Mouse (Mus musculus) heart, embryonic 14.5 days (tissue): ENCODE results near the gene Txndc11. TPM values are rescaled to one million over a fixed set of nuclear protein-coding genes. Genes with fewer than 3 reads are reported as not detected.

Experiments used
- ATAC-seq: fragments of 200-750 bp; cut with Nextera tagmentation; 2 replicates; pipeline ENCODE4 v1.8.0; 2017; ENCODE audit warnings: low read depth, moderate TSS enrichment; ENCODE audit not compliant: insufficient number of reproducible peaks, insufficient read depth, low FRiP score
- H3K27ac ChIP-seq, 2 experiments: fragments of 200-500 bp in 1 of 2; fragments of 300-500 bp in 1 of 2; sonication (generic) in 1 of 2; replicated peaks in 1 of 2; 2 replicates each; pipeline ENCODE4 v1.5.1; 2012 to 2014; ENCODE audit warnings: low read depth in 2 of 2, low read length in 2 of 2, control low read depth in 1 of 2, mild to moderate bottlenecking in 1 of 2, mixed read lengths in 1 of 2; ENCODE audit not compliant: control insufficient read depth in 1 of 2, insufficient read depth in 1 of 2
- H3K27me3 ChIP-seq: fragments of 300-500 bp; sonication (generic); 2 replicates; pipeline ENCODE4 v1.6.1; 2014; ENCODE audit warnings: mild to moderate bottlenecking, low read length, control low read depth; ENCODE audit not compliant: control insufficient read depth, insufficient read depth
- H3K36me3 ChIP-seq: fragments of 300-500 bp; sonication (generic); 2 replicates; pipeline ENCODE4 v1.6.1; 2014; ENCODE audit warnings: mild to moderate bottlenecking, control low read depth, low read length, mixed read lengths; ENCODE audit not compliant: control insufficient read depth, insufficient read depth
- H3K4me1 ChIP-seq, 2 experiments: fragments of 200-500 bp in 1 of 2; fragments of 300-500 bp in 1 of 2; sonication (generic) in 1 of 2; 2 replicates each; pipeline ENCODE4 v1.6.1; 2012 to 2014; ENCODE audit warnings: low read length in 2 of 2, control low read depth in 1 of 2, mixed read lengths in 1 of 2; ENCODE audit not compliant: control insufficient read depth in 2 of 2, insufficient read depth in 2 of 2
- H3K4me2 ChIP-seq: fragments of 300-500 bp; sonication (generic); 2 replicates; pipeline ENCODE4 v1.6.1; 2014; ENCODE audit warnings: mild to moderate bottlenecking, low read length
- H3K4me3 ChIP-seq, 2 experiments: fragments of 200-500 bp in 1 of 2; fragments of 300-500 bp in 1 of 2; sonication (generic) in 1 of 2; 2 replicates each; pipeline ENCODE4 v1.5.1; 2012 to 2014; ENCODE audit warnings: low read length in 2 of 2, mild to moderate bottlenecking in 2 of 2, control low read depth in 1 of 2, low read depth in 1 of 2, moderate library complexity in 1 of 2; ENCODE audit not compliant: control insufficient read depth in 1 of 2, insufficient read depth in 1 of 2
- H3K9ac ChIP-seq: fragments of 300-500 bp; sonication (generic); 2 replicates; pipeline ENCODE4 v1.6.1; 2014; ENCODE audit warnings: mild to moderate bottlenecking, low read length
- H3K9me3 ChIP-seq: fragments of 300-500 bp; sonication (generic); 2 replicates; pipeline ENCODE4 v1.6.1; 2016; ENCODE audit warnings: low read length, control low read depth; ENCODE audit not compliant: control insufficient read depth
- WGBS: fragments of 180-500 bp; shearing (Covaris S2); extraction: QIAGEN DNeasy Blood & Tissue Kit; methylation state at CpG from one replicate; pipeline ENCODE4 v1.1.7; 2014; 5-methylcytosine and 5-hydroxymethylcytosine counted together
- polyA plus RNA-seq: library from polyadenylated mRNA; unstranded; fragments of >200 nt; fragmentation: Nextera tagmentation; extraction: Ambion mirVana; gene quantifications from 2 replicates; pipeline ENCODE4 v1.2.1, GENCODE M21; 2014

Txndc11 gene
- polyA plus RNA-seq, 1 experiment from 2014 or later: 31.9 TPM

- H3K4me2 ChIP-seq: no peak overlapping the region
- WGBS: 88% methylated on average over 1 of the region's 1 CpGs
Measured at GRCm38 (mm10) chr16:11104905-11105304, 29.5 kb downstream of the Txndc11 start.

GRCm38 (mm10) chr16:11097301-11097700 is 37.1 kb downstream of the Txndc11 start:
- WGBS: 96% methylated on average over 3 of the region's 3 CpGs
- Histone ChIP-seq H3K4me2 (no peak overlapping the region), H3K4me3 (no peak overlapping the region), H3K27ac (no peak overlapping the region), H3K27me3 (no peaks in the 10 kb centered on the region), H3K4me1 (peaks cover 5 to 14% of the 10 kb centered on the region in 2 experiments), H3K9me3 (no peaks in the 10 kb centered on the region), H3K9ac (no peak overlapping the region), H3K36me3 (peaks cover 29% of the 10 kb centered on the region)
- no peak for ATAC-seq

More at GRCm38 (mm10) chr16:11104905-11105304, 29.5 kb downstream of the Txndc11 start:
- Histone ChIP-seq H3K9me3 (no peaks in the 10 kb centered on the region), H3K4me1 (no peaks in the 10 kb centered on the region), H3K27ac (no peak overlapping the region), H3K4me3 (no peak overlapping the region), H3K9ac (no peak overlapping the region), H3K36me3 (peaks cover 41% of the 10 kb centered on the region), H3K27me3 (no peaks in the 10 kb centered on the region)
- ATAC-seq: no peak

GRCm38 (mm10) chr16:11093717-11094386 is 40.6 kb downstream of the Txndc11 start:
- H3K4me1 ChIP-seq: peaks cover 9 to 22% of the 10 kb centered on the region in 2 experiments
- H3K9ac ChIP-seq: 0 out of 2 replicates have a peak overlapping the region, but pooled peaks have one; percentile 18
- peak overlapping the region; percentile 29 to 54; a peak in 3 of 4 replicates for H3K27ac ChIP-seq
- no peak overlapping the region for H3K4me3 ChIP-seq
- 82% methylated on average over 13 of the region's 13 CpGs for WGBS
- H3K9me3 ChIP-seq: no peaks in the 10 kb centered on the region
- no peak for ATAC-seq
- no peak overlapping the region for H3K4me2 ChIP-seq
- peaks cover 55% of the 10 kb centered on the region for H3K36me3 ChIP-seq
- H3K27me3 ChIP-seq: no peaks in the 10 kb centered on the region

GRCm38 (mm10) chr16:11092523-11092922 is 41.9 kb downstream of the Txndc11 start:
- Histone ChIP-seq H3K4me3 (no peak overlapping the region), H3K9me3 (no peaks in the 10 kb centered on the region), H3K27me3 (no peaks in the 10 kb centered on the region), H3K27ac (peak overlapping the region; percentile 54 to 61), H3K4me1 (peaks cover 9 to 22% of the 10 kb centered on the region in 2 experiments), H3K4me2 (peak overlapping the region; percentile 2; the same call in 1 of the 2 replicates), H3K36me3 (peaks cover 68% of the 10 kb centered on the region), H3K9ac (peak overlapping the region; percentile 18; the same call in 1 of the 2 replicates)
- no peak for ATAC-seq
- WGBS: 36% methylated on average over 3 of the region's 3 CpGs

GRCm38 (mm10) chr16:11092061-11092460 is 42.4 kb downstream of the Txndc11 start:
- Histone ChIP-seq H3K27me3 (no peaks in the 10 kb centered on the region), H3K9me3 (no peaks in the 10 kb centered on the region), H3K4me3 (no peak overlapping the region), H3K36me3 (peaks cover 70% of the 10 kb centered on the region), H3K4me2 (peak overlapping the region; percentile 2; the same call in 1 of the 2 replicates), H3K4me1 (peaks cover 9 to 22% of the 10 kb centered on the region in 2 experiments), H3K27ac (peak overlapping the region; percentile 54 to 55), H3K9ac (no peak overlapping the region)
- 20% methylated on average over 4 of the region's 4 CpGs for WGBS
- ATAC-seq: no peak

- H3K9me3 ChIP-seq: no peaks in the 10 kb centered on the region
- H3K4me2 ChIP-seq: no peak overlapping the region
- WGBS: 85% methylated on average over 10 of the region's 10 CpGs
- no peak overlapping the region for H3K27ac ChIP-seq
- H3K4me3 ChIP-seq: no peak overlapping the region
- peaks cover 9 to 22% of the 10 kb centered on the region in 2 experiments for H3K4me1 ChIP-seq
- H3K27me3 ChIP-seq: no peaks in the 10 kb centered on the region
- peaks cover 70% of the 10 kb centered on the region for H3K36me3 ChIP-seq
- ATAC-seq: no peak
- H3K9ac ChIP-seq: no peak overlapping the region
Measured at GRCm38 (mm10) chr16:11090836-11091570, 43.4 kb downstream of the Txndc11 start.

- peaks cover 98% of the 10 kb centered on the region for H3K36me3 ChIP-seq
- 81% methylated on average over 5 of the region's 5 CpGs for WGBS
- H3K9ac ChIP-seq: no peak overlapping the region
- H3K27ac ChIP-seq: no peak overlapping the region
- no peak overlapping the region for H3K4me3 ChIP-seq
- no peaks in the 10 kb centered on the region for H3K27me3 ChIP-seq
- no peak for ATAC-seq
- H3K9me3 ChIP-seq: no peaks in the 10 kb centered on the region
- peaks cover 3 to 6% of the 10 kb centered on the region in 2 experiments; a peak in 2 of 4 replicates for H3K4me1 ChIP-seq
- no peak overlapping the region for H3K4me2 ChIP-seq
Measured at GRCm38 (mm10) chr16:11086856-11087588, 47.4 kb downstream of the Txndc11 start.
